Mouse (Mus musculus) heart, embryonic 16.5 days (tissue): Measurements from ENCODE around the gene Siglec1. TPM values are rescaled to one million over a fixed set of nuclear protein-coding genes. Genes with fewer than 3 reads are reported as not detected.
A peak's percentile ranks its signal among the peaks of the same experiment; 100 is the strongest.
"Not testable (repeated sequence)": the region's sequence is repeated elsewhere in the genome, so short reads cannot be mapped to it uniquely, and the experiment has no call there.

ENCODE experiments used
- ATAC-seq: fragments of 200-750 bp; cut with Nextera tagmentation; replicated peaks from 2 replicates; pipeline ENCODE4 v1.8.0; 2017; ENCODE audit warnings: moderate number of reproducible peaks; ENCODE audit not compliant: insufficient read depth, low FRiP score; ENCODE audit errors: extremely low read depth
- H3K27ac ChIP-seq: fragments of 300-500 bp; sonication (generic); 2 replicates; pipeline ENCODE4 v1.5.1; 2014; ENCODE audit warnings: mild to moderate bottlenecking, low read length, control low read depth, moderate library complexity
- H3K27me3 ChIP-seq: fragments of 300-500 bp; sonication (generic); 2 replicates; pipeline ENCODE4 v1.6.1; 2014; ENCODE audit warnings: low read length, mixed read lengths; ENCODE audit not compliant: control insufficient read depth, insufficient read depth
- H3K36me3 ChIP-seq: fragments of 300-500 bp; sonication (generic); 2 replicates; pipeline ENCODE4 v1.6.1; 2014; ENCODE audit not compliant: control insufficient read depth, insufficient read depth
- H3K4me1 ChIP-seq: fragments of 300-500 bp; sonication (generic); 2 replicates; pipeline ENCODE4 v1.6.1; 2014; ENCODE audit warnings: low read length, mixed read lengths; ENCODE audit not compliant: control insufficient read depth, insufficient read depth
- H3K4me2 ChIP-seq: fragments of 300-500 bp; sonication (generic); 2 replicates; pipeline ENCODE4 v1.6.1; 2014; ENCODE audit warnings: low read depth, mild to moderate bottlenecking, control low read depth, low read length
- H3K4me3 ChIP-seq: fragments of 300-500 bp; sonication (generic); 2 replicates; pipeline ENCODE4 v1.5.1; 2014; ENCODE audit warnings: mild to moderate bottlenecking, control low read depth, low read length
- H3K9ac ChIP-seq: fragments of 300-500 bp; sonication (generic); 2 replicates; pipeline ENCODE4 v1.6.1; 2014; ENCODE audit warnings: low read length, control low read depth
- H3K9me3 ChIP-seq: fragments of 300-500 bp; sonication (generic); replicated peaks from 2 replicates; pipeline ENCODE4 v1.6.1; 2016; ENCODE audit warnings: low read length; ENCODE audit not compliant: control insufficient read depth
- WGBS: fragments of 180-500 bp; shearing (Covaris S2); extraction: QIAGEN DNeasy Blood & Tissue Kit; methylation state at CpG from one replicate; pipeline ENCODE4 v1.1.7; 2014; 5-methylcytosine and 5-hydroxymethylcytosine counted together
- polyA plus RNA-seq: library from polyadenylated mRNA; unstranded; fragments of >200 nt; fragmentation: Nextera tagmentation; extraction: Ambion mirVana; gene quantifications from 2 replicates; pipeline ENCODE4 v1.2.1, GENCODE M21; 2015

Gene Siglec1
- polyA plus RNA-seq, 1 experiment from 2014 or later = 0.46 TPM

DNA sequence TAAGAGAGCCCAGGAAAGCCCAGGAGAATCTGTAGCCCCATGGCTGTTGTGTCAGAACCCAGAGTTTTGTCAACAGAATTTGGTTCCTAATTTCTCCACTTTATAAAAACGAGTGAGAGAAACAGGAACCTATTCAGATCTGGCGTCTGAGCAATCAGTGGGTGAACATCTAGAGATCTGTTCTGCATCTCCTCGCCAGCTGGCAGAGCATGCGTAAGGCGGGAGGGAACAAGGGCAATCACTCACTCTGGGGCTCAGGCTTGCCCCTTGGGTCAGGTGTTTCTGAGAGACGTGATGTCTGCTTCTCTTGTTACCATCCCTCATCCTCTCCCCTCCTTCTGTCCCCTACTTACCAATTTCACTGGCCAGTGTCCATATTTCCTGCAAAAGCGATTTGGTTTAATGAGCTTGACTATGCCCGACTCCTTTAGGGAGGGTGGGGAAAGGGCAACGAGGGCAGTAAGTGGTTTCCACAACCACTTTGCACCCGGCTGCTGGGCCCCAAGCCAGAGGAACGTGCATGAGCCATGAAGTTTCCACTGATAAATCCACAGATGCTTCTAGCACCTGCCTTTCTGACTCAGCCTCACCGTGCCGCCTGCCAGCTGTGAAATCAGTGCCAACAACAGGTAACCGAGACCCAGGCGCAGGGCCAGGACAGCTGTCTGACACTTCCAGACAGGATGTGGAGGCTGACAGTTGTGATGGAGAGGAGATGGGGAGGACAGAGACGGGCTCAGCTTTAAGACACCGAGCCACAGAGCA, 49.2 kb downstream of the Siglec1 start:
- Histone ChIP-seq H3K4me1 (peaks cover 9% of the 10 kb centered on the region), H3K4me2 (no peak overlapping the region), H3K4me3 (no peak overlapping the region), H3K9me3 (peaks cover 9% of the 10 kb centered on the region), H3K36me3 (no peaks in the 10 kb centered on the region), H3K27ac (no peak overlapping the region), H3K27me3 (peaks cover 43% of the 10 kb centered on the region), H3K9ac (no peak overlapping the region)
- ATAC-seq = peak; percentile 75
- 27% methylated on average over 17 of the region's 17 CpGs for WGBS

DNA sequence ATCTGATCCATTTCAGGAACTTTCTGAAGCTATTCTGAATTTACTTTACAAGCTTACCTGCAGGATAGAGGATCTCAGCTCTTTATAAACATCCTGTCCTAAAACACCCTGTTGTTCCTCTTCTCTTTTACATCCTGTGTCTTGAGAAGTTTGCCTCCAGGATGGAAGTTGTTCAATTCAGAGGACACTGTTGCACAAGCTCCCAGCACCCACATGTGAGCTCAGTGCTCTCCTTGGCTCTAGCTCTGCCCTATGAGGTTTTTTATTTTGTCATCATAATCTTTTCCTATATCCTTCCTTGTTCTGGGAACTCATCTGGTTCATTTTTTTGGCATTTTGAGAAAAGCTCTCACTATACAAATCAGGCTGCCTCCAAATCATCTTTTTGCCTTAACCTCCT, 49.8 kb downstream of the Siglec1 start:
- no peaks in the 10 kb centered on the region for H3K36me3 ChIP-seq
- H3K9me3 ChIP-seq = peaks cover 9% of the 10 kb centered on the region
- H3K9ac ChIP-seq = no peak overlapping the region
- H3K27ac ChIP-seq = no peak overlapping the region
- peaks cover 37% of the 10 kb centered on the region for H3K27me3 ChIP-seq
- H3K4me1 ChIP-seq = peaks cover 9% of the 10 kb centered on the region
- no peak overlapping the region for H3K4me2 ChIP-seq
- ATAC-seq = no peak
- H3K4me3 ChIP-seq = no peak overlapping the region

DNA sequence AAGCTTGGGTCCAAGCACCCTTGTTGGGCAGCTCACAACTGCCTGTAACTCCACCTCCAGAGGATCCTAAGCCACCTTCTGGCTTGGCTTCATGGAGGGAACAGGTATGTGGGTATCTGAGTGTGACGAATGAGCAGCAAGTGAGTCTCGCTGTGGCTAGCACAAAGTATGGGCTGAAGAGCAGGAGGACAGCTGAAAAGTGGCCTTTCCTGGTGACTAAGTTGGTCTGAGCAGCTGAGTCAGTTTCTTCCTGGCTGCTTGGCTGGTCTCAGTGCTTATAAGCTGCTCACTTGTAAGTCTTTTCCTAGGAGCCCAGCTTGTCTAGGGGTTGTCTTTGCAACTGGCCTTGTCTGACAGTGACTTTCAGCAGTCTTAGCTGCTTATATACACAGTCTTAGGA, 50.2 kb downstream of the Siglec1 start:
- H3K4me1 ChIP-seq = peaks cover 9% of the 10 kb centered on the region

DNA sequence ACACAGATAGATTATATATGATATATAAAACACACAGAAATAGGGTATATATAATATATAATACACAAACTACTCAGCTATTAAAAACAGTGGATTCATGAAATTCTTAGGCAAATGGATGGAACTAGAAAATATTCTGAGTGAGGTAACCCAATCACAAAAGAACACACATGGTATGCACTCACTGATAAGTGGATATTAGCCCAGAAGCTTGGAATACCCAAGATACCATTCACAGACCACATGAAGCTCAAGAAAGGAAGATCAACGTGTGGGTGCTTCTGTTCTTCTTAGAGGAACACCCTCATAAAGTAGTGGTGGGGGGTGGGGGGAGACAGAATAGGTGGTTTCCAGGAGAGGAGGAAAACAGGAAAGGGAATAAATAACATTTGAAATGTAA, 55.2 kb downstream of the Siglec1 start:
- not testable (repeated sequence) for H3K27me3 ChIP-seq, H3K4me2 ChIP-seq, H3K9ac ChIP-seq, H3K9me3 ChIP-seq, H3K4me1 ChIP-seq, H3K27ac ChIP-seq, H3K36me3 ChIP-seq, ATAC-seq, H3K4me3 ChIP-seq
- 14% methylated on average over 1 of the region's 1 CpGs for WGBS

More for the DNA sequence above, 50.2 kb downstream of the Siglec1 start:
- no peak overlapping the region for H3K4me3 ChIP-seq
- 94% methylated on average over 2 of the region's 2 CpGs for WGBS
- H3K9ac ChIP-seq = no peak overlapping the region
- peaks cover 9% of the 10 kb centered on the region for H3K9me3 ChIP-seq
- peaks cover 33% of the 10 kb centered on the region for H3K27me3 ChIP-seq
- no peak overlapping the region for H3K27ac ChIP-seq
- H3K36me3 ChIP-seq = no peaks in the 10 kb centered on the region
- H3K4me2 ChIP-seq = no peak overlapping the region
- no peak for ATAC-seq

DNA sequence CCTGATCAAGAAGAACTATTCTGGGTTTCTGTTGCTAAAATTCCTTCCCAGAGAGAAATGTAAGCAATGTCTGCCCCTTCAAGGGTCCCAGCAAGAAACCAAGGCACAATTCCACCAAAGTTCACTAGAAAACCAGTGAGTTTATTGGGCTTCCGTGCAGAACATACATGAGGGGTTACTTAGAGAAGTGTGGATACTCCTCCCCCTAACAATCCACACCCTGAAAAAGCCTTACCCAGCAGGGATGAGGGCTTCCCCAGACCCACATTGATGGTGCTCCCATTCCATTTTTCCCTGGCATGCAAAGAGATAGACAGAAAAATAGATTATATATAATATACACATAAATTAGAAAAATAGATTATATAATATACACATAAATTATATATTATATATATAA, 55.6 kb downstream of the Siglec1 start:
- peaks cover 5% of the 10 kb centered on the region; the same call in 1 of the 2 replicates for H3K27me3 ChIP-seq
- no peak overlapping the region for H3K4me3 ChIP-seq
- H3K4me2 ChIP-seq = no peak overlapping the region
- H3K9ac ChIP-seq = no peak overlapping the region
- H3K4me1 ChIP-seq = peaks cover 5% of the 10 kb centered on the region; the same call in 1 of the 2 replicates
- peaks cover 9% of the 10 kb centered on the region for H3K9me3 ChIP-seq
- 81% methylated on average over 1 of the region's 1 CpGs for WGBS
- 0 out of 2 replicates have a peak, but pooled peaks cover 3% of the 10 kb centered on the region for H3K36me3 ChIP-seq
- ATAC-seq = no peak
- H3K27ac ChIP-seq = no peak overlapping the region

- Histone ChIP-seq H3K9ac (no peak overlapping the region), H3K36me3 (0 out of 2 replicates have a peak, but pooled peaks cover 3% of the 10 kb centered on the region), H3K27me3 (peaks cover 2% of the 10 kb centered on the region; the same call in 1 of the 2 replicates), H3K9me3 (peaks cover 9% of the 10 kb centered on the region), H3K4me3 (no peak overlapping the region), H3K27ac (no peak overlapping the region), H3K4me2 (no peak overlapping the region), H3K4me1 (peaks cover 5% of the 10 kb centered on the region; the same call in 1 of the 2 replicates)
- 80% methylated on average over 2 of the region's 2 CpGs for WGBS
- no peak for ATAC-seq
Measured at GRCm38 (mm10) chr2:131030561-131030960, 56.0 kb downstream of the Siglec1 start.

- Histone ChIP-seq H3K9me3 (peaks cover 9% of the 10 kb centered on the region), H3K27me3 (no peaks in the 10 kb centered on the region), H3K27ac (peak overlapping the region; percentile 69), H3K4me1 (peaks cover 5% of the 10 kb centered on the region; the same call in 1 of the 2 replicates), H3K36me3 (0 out of 2 replicates have a peak, but pooled peaks cover 5% of the 10 kb centered on the region), H3K4me3 (no peak overlapping the region), H3K4me2 (no peak overlapping the region), H3K9ac (no peak overlapping the region)
- ATAC-seq = peak; percentile 73
- WGBS = 46% methylated on average over 9 of the region's 9 CpGs
Measured at GRCm38 (mm10) chr2:131029065-131029935, 57.3 kb downstream of the Siglec1 start.

DNA sequence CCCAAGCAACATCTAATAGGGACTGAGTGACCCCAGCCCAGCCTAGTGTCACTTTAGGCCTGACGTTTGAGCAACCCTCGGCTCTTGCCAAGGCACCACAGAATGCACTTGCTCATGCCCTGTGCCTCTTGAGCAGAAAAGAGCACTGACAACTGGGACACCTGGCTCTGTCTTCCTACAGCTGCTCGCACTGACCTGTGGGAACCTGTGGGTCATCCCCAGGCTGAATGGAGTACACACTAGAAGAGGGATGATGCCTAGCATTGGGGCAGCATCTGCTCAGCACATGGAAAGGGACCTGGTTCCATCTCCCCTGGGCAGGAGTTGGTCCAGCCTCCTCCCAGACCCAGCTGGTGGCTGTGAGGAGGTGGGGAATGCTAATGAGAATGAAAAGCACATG, 59.6 kb downstream of the Siglec1 start:
- Histone ChIP-seq H3K9me3 (no peaks in the 10 kb centered on the region), H3K4me1 (peaks cover 5% of the 10 kb centered on the region; the same call in 1 of the 2 replicates), H3K27ac (no peak overlapping the region), H3K36me3 (peaks cover 13% of the 10 kb centered on the region), H3K9ac (no peak overlapping the region), H3K4me2 (no peak overlapping the region), H3K27me3 (no peaks in the 10 kb centered on the region), H3K4me3 (no peak overlapping the region)
- 89% methylated on average over 3 of the region's 3 CpGs for WGBS
- ATAC-seq = no peak

DNA sequence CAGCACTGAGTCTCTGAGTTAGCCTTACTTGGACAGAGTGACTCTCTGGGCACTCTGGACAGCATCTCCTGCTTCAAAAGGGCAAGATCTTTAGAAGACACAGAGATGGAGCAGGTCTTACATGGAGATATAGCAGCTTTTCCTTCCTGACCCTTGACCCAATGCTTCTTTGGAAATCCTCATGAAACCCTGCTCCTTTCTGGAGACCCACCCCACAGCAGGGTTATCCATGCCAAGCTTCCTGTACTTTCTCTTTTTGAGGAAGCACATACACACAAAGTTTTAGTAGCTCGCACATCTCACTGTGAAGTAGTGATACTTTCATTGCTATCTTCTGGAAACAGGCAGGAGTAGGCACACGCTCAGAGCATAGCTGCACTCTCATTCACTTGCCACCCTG, 61.3 kb downstream of the Siglec1 start:
- 91% methylated on average over 2 of the region's 2 CpGs for WGBS
- H3K9ac ChIP-seq = no peak overlapping the region
- no peak overlapping the region for H3K27ac ChIP-seq
- ATAC-seq = no peak
- H3K4me1 ChIP-seq = peaks cover 5% of the 10 kb centered on the region; the same call in 1 of the 2 replicates
- H3K9me3 ChIP-seq = no peaks in the 10 kb centered on the region
- H3K4me3 ChIP-seq = no peak overlapping the region
- H3K4me2 ChIP-seq = no peak overlapping the region
- H3K27me3 ChIP-seq = no peaks in the 10 kb centered on the region
- H3K36me3 ChIP-seq = peaks cover 13% of the 10 kb centered on the region
